Mouse (Mus musculus) B cell, adult 62 days (primary cell): ENCODE results near the gene Vmn1r169. TPM values are rescaled to one million over a fixed set of nuclear protein-coding genes. Genes with fewer than 3 reads are reported as not detected.

Source experiments
- total RNA-seq: library from RNA; stranded (reverse); gene quantifications from 4 replicates; pipeline ENCODE4 v1.2.4, GENCODE M21; 2023

Vmn1r169 gene
- not detected in 4 replicates for total RNA-seq

GRCm38 (mm10) chr7:23575226-23575625, at the start of gene Vmn1r169:
Vmn1r169 (plus strand) TSS chr7:23575526.

DNA sequence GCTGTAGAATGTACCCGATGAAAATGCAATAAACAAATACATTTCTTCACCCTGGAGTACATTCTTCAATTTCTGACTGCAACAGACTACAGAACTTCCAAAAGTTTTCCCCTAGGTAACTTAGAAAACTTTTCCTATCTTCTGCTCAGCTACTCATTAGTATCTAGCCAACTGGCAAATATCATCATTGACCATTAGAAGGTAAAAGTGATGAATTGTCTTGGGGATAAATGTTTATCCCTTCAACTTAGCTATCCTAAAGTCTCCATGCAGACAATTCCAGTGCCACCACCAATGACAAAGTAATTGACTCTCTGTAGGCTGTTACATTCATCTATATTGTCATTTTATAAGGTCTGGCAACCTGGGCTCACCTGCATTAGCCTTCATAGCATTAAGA, 35.9 kb upstream of the Vmn1r169 start, which contains the start of gene Vmn1r168:
TSS of gene Vmn1r168 (plus strand) at position 301 of the 400 bp plus-strand sequence.

DNA sequence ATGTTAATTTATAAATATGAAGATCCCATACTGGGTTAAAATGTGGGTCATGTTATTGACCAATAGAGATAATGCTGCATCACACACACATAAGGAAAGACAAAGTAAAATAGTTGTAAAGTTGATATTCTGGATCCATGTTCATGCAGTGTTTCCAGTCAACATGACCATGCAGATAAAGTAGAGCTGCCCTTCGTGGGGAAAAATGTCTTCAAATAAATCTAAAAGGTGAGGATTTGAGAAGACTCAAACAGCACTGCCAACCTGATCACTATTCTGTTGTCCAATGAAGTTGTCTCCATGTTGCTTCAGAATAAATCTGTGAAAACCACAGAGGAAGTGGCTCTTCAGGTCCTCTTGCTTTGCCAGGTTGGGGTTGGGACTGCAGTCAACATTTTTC, 30.5 kb downstream of the Vmn1r169 start, which contains the start of gene Vmn1r170:
TSS of gene Vmn1r170 (plus strand) at position 301 of the 400 bp plus-strand sequence.

Other genes starting within 250 kb of the Vmn1r169 start
- gene Nlrp5, start 189.6 kb upstream of the Vmn1r169 start, total RNA-seq, result not detected in 4 replicates
- gene Vmn1r167, start 68.3 kb upstream of the Vmn1r169 start, total RNA-seq, result not detected in 4 replicates
- not detected in 4 replicates for gene Vmn1r168, start 35.8 kb upstream of the Vmn1r169 start, total RNA-seq
- gene Vmn1r170, start 30.6 kb downstream of the Vmn1r169 start, total RNA-seq, result not detected in 4 replicates
- gene Vmn1r171, start 55.2 kb downstream of the Vmn1r169 start, total RNA-seq, result not detected in 4 replicates
- gene Vmn1r172, start 82.8 kb downstream of the Vmn1r169 start, total RNA-seq, result not detected in 4 replicates
- gene Vmn1r173, start 125.2 kb downstream of the Vmn1r169 start, total RNA-seq, result not detected in 4 replicates
- gene Vmn1r174, start 176.7 kb downstream of the Vmn1r169 start, total RNA-seq, result not detected in 4 replicates
- gene Vmn1r175, start 235.1 kb downstream of the Vmn1r169 start, total RNA-seq, result not detected in 4 replicates